ENCODE assay signal across 11 mouse cellular contexts in genomic region chr14:122226666-122227453, GRCm38 (mm10). TPM values are rescaled to one million over a fixed set of nuclear protein-coding genes. Genes with fewer than 3 reads are reported as not detected.
DNase-seq lines count a peak whose midpoint lies in the region; ATAC-seq and TF ChIP-seq lines count a peak whose summit lies in the region.
"Had no signal": no experiment of that assay in that cellular context is flagged by ENCODE, and none has a peak within 500 bp of the region (broad histone marks: within the 10 kb centered on the region; RNA-seq: fewer than 3 reads in every experiment).

No protein-coding gene starts in this region.

- peak overlapping the region; percentile 38; the same call in 1 of the 2 replicates for H3K4me2 ChIP-seq in hindbrain, embryonic 12.5 days (replicated peaks)
- H3K4me2 ChIP-seq in midbrain, embryonic 15.5 days = no peak overlapping the region
- H3K4me2 ChIP-seq in intestine, postnatal 0 days (replicated peaks; ENCODE audit: low read depth) = no peak overlapping the region
- H3K4me2 ChIP-seq: limb, embryonic 15.5 days had no signal

- peak; percentile 20 for DNase-seq in brain, adult 2 months (ENCODE audit: low read depth, low spot score)
- peak; percentile 52 to 73 for DNase-seq in cerebellum, postnatal 14 days
- DNase-seq in heart, adult 11 months = no peak
- no peak for DNase-seq in adrenal gland, adult 2 months
- DNase-seq: lung, postnatal 36 days; thymus, adult 18-20 months had no signal

- 33% methylated on average over 22 of the region's 22 CpGs for WGBS in hindbrain, embryonic 12.5 days
- 36% methylated on average over 22 of the region's 22 CpGs for WGBS in midbrain, embryonic 15.5 days
- 66% methylated on average over 22 of the region's 22 CpGs for WGBS in intestine, postnatal 0 days

- H3K9me3 ChIP-seq in hindbrain, embryonic 12.5 days (replicated peaks) = no peaks in the 10 kb centered on the region
- H3K9me3 ChIP-seq in midbrain, embryonic 15.5 days = no peaks in the 10 kb centered on the region
- H3K9me3 ChIP-seq in intestine, postnatal 0 days (ENCODE audit: control insufficient read depth) = no peaks in the 10 kb centered on the region
- H3K9me3 ChIP-seq: limb, embryonic 15.5 days had no signal

- H3K9ac ChIP-seq in hindbrain, embryonic 12.5 days = no peak overlapping the region
- H3K9ac ChIP-seq in midbrain, embryonic 15.5 days = no peak overlapping the region
- H3K9ac ChIP-seq in intestine, postnatal 0 days (ENCODE audit: low read depth, low read length) = no peak overlapping the region
- H3K9ac ChIP-seq: limb, embryonic 15.5 days had no signal

- peaks cover 61% of the 10 kb centered on the region for H3K27me3 ChIP-seq in hindbrain, embryonic 12.5 days
- peaks cover 62% of the 10 kb centered on the region for H3K27me3 ChIP-seq in midbrain, embryonic 15.5 days (replicated peaks)
- peaks cover 3% of the 10 kb centered on the region for H3K27me3 ChIP-seq in intestine, postnatal 0 days (replicated peaks; ENCODE audit: control insufficient read depth, insufficient read depth, low read length)
- H3K27me3 ChIP-seq: CH12.LX had no signal

- H3K36me3 ChIP-seq in hindbrain, embryonic 12.5 days = no peaks in the 10 kb centered on the region
- H3K36me3 ChIP-seq in midbrain, embryonic 15.5 days (replicated peaks) = no peaks in the 10 kb centered on the region
- no peaks in the 10 kb centered on the region for H3K36me3 ChIP-seq in intestine, postnatal 0 days (ENCODE audit: control insufficient read depth, insufficient read depth)
- H3K36me3 ChIP-seq: limb, embryonic 15.5 days had no signal

- H3K4me3 ChIP-seq in hindbrain, embryonic 12.5 days = no peak overlapping the region
- H3K4me3 ChIP-seq in midbrain, embryonic 15.5 days = no peak overlapping the region
- no peak overlapping the region for H3K4me3 ChIP-seq in intestine, postnatal 0 days (ENCODE audit: low read depth, low read length)
- H3K4me3 ChIP-seq: limb, embryonic 15.5 days had no signal

- TF ChIP-seq CTCF in intestine, postnatal 0 days (IDR thresholded peaks at IDR 0.05; ENCODE audit: low read depth) = no peak

- H3K27ac ChIP-seq in hindbrain, embryonic 12.5 days = peak overlapping the region; percentile 37; the same call in 1 of the 2 replicates
- 0 out of 2 replicates have a peak overlapping the region, but pooled peaks have one; percentile 45 for H3K27ac ChIP-seq in midbrain, embryonic 15.5 days
- H3K27ac ChIP-seq in intestine, postnatal 0 days (ENCODE audit: low read depth, low read length) = no peak overlapping the region
- H3K27ac ChIP-seq: limb, embryonic 15.5 days had no signal

- peaks cover 34% of the 10 kb centered on the region for H3K4me1 ChIP-seq in hindbrain, embryonic 12.5 days
- H3K4me1 ChIP-seq in midbrain, embryonic 15.5 days = peaks cover 9% of the 10 kb centered on the region; the same call in 1 of the 2 replicates
- H3K4me1 ChIP-seq in intestine, postnatal 0 days (replicated peaks; ENCODE audit: control insufficient read depth, insufficient read depth, low read length) = no peaks in the 10 kb centered on the region

- ATAC-seq in hindbrain, embryonic 12.5 days (ENCODE audit: low FRiP score) = no peak
- ATAC-seq in midbrain, embryonic 15.5 days (replicated peaks) = no peak
- no peak for ATAC-seq in intestine, postnatal 0 days

RNA-seq across cellular contexts. Expression of gene Clybl, which starts 45.4 kb away (rescaled TPM):
- polyA plus RNA-seq in hindbrain, embryonic 12.5 days (2016; fragmentation: Nextera tagmentation; extraction: Ambion mirVana) = 16.5 and 20.3 TPM in 2 replicates
- 12.5 and 15.6 TPM in 2 replicates for polyA plus RNA-seq in midbrain, embryonic 15.5 days (2015; fragmentation: Nextera tagmentation; extraction: Ambion mirVana)
- polyA plus RNA-seq in intestine, postnatal 0 days (2015; fragmentation: Nextera tagmentation; extraction: Ambion mirVana) = 22.2 and 23.0 TPM in 2 replicates
- total RNA-seq in adrenal gland, adult 2 months (2021) = 100 to 1,000 TPM in 1 of 2 experiments, 10 to 100 TPM in 1; 96.5 to 104 TPM
- 4.4 and 5.3 TPM in 2 replicates for polyA plus RNA-seq in adrenal gland, adult 2 months (2012; rRNA removed)

Comparison
In these comparisons a context has a peak if more than half of its experiments do, and no peak if none do; other contexts are left out.
1. DNase-seq: peak in brain, adult 2 months (single experiment) and cerebellum, postnatal 14 days (2 of 2); none in heart, adult 11 months (single experiment) and adrenal gland, adult 2 months (single experiment).